Mouse (Mus musculus): Measurements from ENCODE around the gene 9030612E09Rik. TPM values are rescaled to one million over a fixed set of nuclear protein-coding genes. Genes with fewer than 3 reads are reported as not detected.
A peak's percentile ranks its signal among the peaks of the same experiment; 100 is the strongest.

Gene 9030612E09Rik
- total RNA-seq, 1 experiment = not detected

DNA sequence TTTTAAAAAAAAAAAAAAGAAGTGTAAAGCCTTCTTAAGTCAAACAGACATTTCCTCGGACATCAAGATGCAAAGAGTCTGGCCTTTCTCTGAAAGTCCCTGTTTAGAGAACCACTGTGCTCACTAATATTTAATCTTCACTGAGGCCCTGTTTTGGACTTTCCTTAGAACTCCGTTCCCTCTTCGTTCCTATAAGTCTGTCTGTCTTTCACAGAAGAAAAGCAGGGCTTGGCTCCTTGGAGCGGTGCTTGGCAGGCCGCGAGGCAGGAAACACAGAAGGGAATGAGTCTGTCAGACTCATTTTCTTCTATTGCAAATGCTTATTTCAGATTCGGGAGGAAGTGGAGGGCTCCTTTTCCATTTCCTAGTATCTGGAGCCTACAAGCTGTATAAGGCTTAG is 5.7 kb upstream of the 9030612E09Rik start:
- Histone ChIP-seq H3K9me3 (ENCODE audit: control insufficient read depth, insufficient read depth, low read depth, low read length) (no peaks in the 10 kb centered on the region), H3K36me3 (ENCODE audit: control insufficient read depth, insufficient read depth, low read length, poor library complexity, severe bottlenecking) (no peaks in the 10 kb centered on the region), H3K4me1 (ENCODE audit: control insufficient read depth in 2 of 2, insufficient read depth in 2 of 2, low read length in 2 of 2, poor library complexity in 1 of 2) (0 out of 4 replicates have a peak, but pooled peaks cover 0 to 2% of the 10 kb centered on the region in 2 experiments), H3K27ac (ENCODE audit: insufficient read depth, low read depth, low read length, poor library complexity, severe bottlenecking) (no peak overlapping the region), H3K4me3 (ENCODE audit: insufficient read depth in 1 of 2, low read depth in 1 of 2, low read length in 2 of 2, poor library complexity in 1 of 2, severe bottlenecking in 1 of 2) (no peak overlapping the region), H3K9ac (ENCODE audit: insufficient read depth, low read depth, low read length, poor library complexity, severe bottlenecking) (no peak overlapping the region)
- TF ChIP-seq MAFK (IDR thresholded peaks at IDR 0.05; ENCODE audit: insufficient read depth, low read depth, low read length) (no peak), ZNF384 (IDR thresholded peaks at IDR 0.05; ENCODE audit: low read depth, low read length) (no peak), HCFC1 (IDR thresholded peaks at IDR 0.05; ENCODE audit: borderline replicate concordance, insufficient read depth, low read length) (no peak), CHD2 (IDR thresholded peaks at IDR 0.05; ENCODE audit: low read depth, low read length) (no peak), ZC3H11A (IDR thresholded peaks at IDR 0.05; ENCODE audit: borderline replicate concordance, low read depth, low read length) (no peak)
- no peak for DNase-seq (ENCODE audit: low read depth, low spot score)
- in situ Hi-C loops (cut with MboI; ENCODE audit: low sequenced_read_pairs in 2 of 2, unreplicated experiment in 2 of 2) = no loop called here

GRCm38 (mm10) chr10:43171106-43171505 is 3.4 kb upstream of the 9030612E09Rik start:
- Histone ChIP-seq H3K27ac (ENCODE audit: insufficient read depth, low read depth, low read length, poor library complexity, severe bottlenecking) (no peak overlapping the region), H3K4me3 (ENCODE audit: insufficient read depth in 1 of 2, low read depth in 1 of 2, low read length in 2 of 2, poor library complexity in 1 of 2, severe bottlenecking in 1 of 2) (no peak overlapping the region), H3K36me3 (ENCODE audit: control insufficient read depth, insufficient read depth, low read length, poor library complexity, severe bottlenecking) (no peaks in the 10 kb centered on the region), H3K9me3 (ENCODE audit: control insufficient read depth, insufficient read depth, low read depth, low read length) (no peaks in the 10 kb centered on the region), H3K4me1 (ENCODE audit: control insufficient read depth in 2 of 2, insufficient read depth in 2 of 2, low read length in 2 of 2, poor library complexity in 1 of 2) (0 out of 4 replicates have a peak, but pooled peaks cover 0 to 6% of the 10 kb centered on the region in 2 experiments), H3K9ac (ENCODE audit: insufficient read depth, low read depth, low read length, poor library complexity, severe bottlenecking) (no peak overlapping the region)
- in situ Hi-C loops (cut with MboI; ENCODE audit: low sequenced_read_pairs in 2 of 2, unreplicated experiment in 2 of 2) = no loop called here
- no peak for TF ChIP-seq CHD2 (IDR thresholded peaks at IDR 0.05; ENCODE audit: low read depth, low read length)
- TF ChIP-seq ZNF384 (IDR thresholded peaks at IDR 0.05; ENCODE audit: low read depth, low read length) = no peak
- TF ChIP-seq ZC3H11A (IDR thresholded peaks at IDR 0.05; ENCODE audit: borderline replicate concordance, low read depth, low read length) = no peak
- TF ChIP-seq HCFC1 (IDR thresholded peaks at IDR 0.05; ENCODE audit: borderline replicate concordance, insufficient read depth, low read length) = no peak
- no peak for TF ChIP-seq MAFK (IDR thresholded peaks at IDR 0.05; ENCODE audit: insufficient read depth, low read depth, low read length)
- DNase-seq (ENCODE audit: low read depth, low spot score) = no peak

- no peak for TF ChIP-seq ZC3H11A (IDR thresholded peaks at IDR 0.05; ENCODE audit: borderline replicate concordance, low read depth, low read length)
- TF ChIP-seq MAFK (IDR thresholded peaks at IDR 0.05; ENCODE audit: insufficient read depth, low read depth, low read length) = no peak
- TF ChIP-seq CHD2 (IDR thresholded peaks at IDR 0.05; ENCODE audit: low read depth, low read length) = no peak
- no peak for TF ChIP-seq HCFC1 (IDR thresholded peaks at IDR 0.05; ENCODE audit: borderline replicate concordance, insufficient read depth, low read length)
- no peak for TF ChIP-seq ZNF384 (IDR thresholded peaks at IDR 0.05; ENCODE audit: low read depth, low read length)
- H3K4me3 ChIP-seq (ENCODE audit: insufficient read depth in 1 of 2, low read depth in 1 of 2, low read length in 2 of 2, poor library complexity in 1 of 2, severe bottlenecking in 1 of 2) = no peak overlapping the region
- H3K4me1 ChIP-seq (ENCODE audit: control insufficient read depth in 2 of 2, insufficient read depth in 2 of 2, low read length in 2 of 2, poor library complexity in 1 of 2) = 0 out of 4 replicates have a peak, but pooled peaks cover 0 to 6% of the 10 kb centered on the region in 2 experiments
- in situ Hi-C loops (cut with MboI; ENCODE audit: low sequenced_read_pairs in 2 of 2, unreplicated experiment in 2 of 2) = no loop called here
- H3K36me3 ChIP-seq (ENCODE audit: control insufficient read depth, insufficient read depth, low read length, poor library complexity, severe bottlenecking) = no peaks in the 10 kb centered on the region
- H3K9ac ChIP-seq (ENCODE audit: insufficient read depth, low read depth, low read length, poor library complexity, severe bottlenecking) = no peak overlapping the region
- no peak for DNase-seq (ENCODE audit: low read depth, low spot score)
- no peaks in the 10 kb centered on the region for H3K9me3 ChIP-seq (ENCODE audit: control insufficient read depth, insufficient read depth, low read depth, low read length)
- no peak overlapping the region for H3K27ac ChIP-seq (ENCODE audit: insufficient read depth, low read depth, low read length, poor library complexity, severe bottlenecking)
Observed at GRCm38 (mm10) chr10:43172066-43172465, 2.4 kb upstream of the 9030612E09Rik start.

GRCm38 (mm10) chr10:43172554-43172953 is 1.9 kb upstream of the 9030612E09Rik start:
- H3K4me1 ChIP-seq (ENCODE audit: control insufficient read depth in 2 of 2, insufficient read depth in 2 of 2, low read length in 2 of 2, poor library complexity in 1 of 2) = 0 out of 4 replicates have a peak, but pooled peaks cover 0 to 6% of the 10 kb centered on the region in 2 experiments
- no peaks in the 10 kb centered on the region for H3K36me3 ChIP-seq (ENCODE audit: control insufficient read depth, insufficient read depth, low read length, poor library complexity, severe bottlenecking)
- H3K4me3 ChIP-seq (ENCODE audit: insufficient read depth in 1 of 2, low read depth in 1 of 2, low read length in 2 of 2, poor library complexity in 1 of 2, severe bottlenecking in 1 of 2) = peak overlapping the region in 1 of 2 experiments; percentile 83; a peak in 1 of 4 replicates
- no peaks in the 10 kb centered on the region for H3K9me3 ChIP-seq (ENCODE audit: control insufficient read depth, insufficient read depth, low read depth, low read length)
- no peak for TF ChIP-seq HCFC1 (IDR thresholded peaks at IDR 0.05; ENCODE audit: borderline replicate concordance, insufficient read depth, low read length)
- no peak for TF ChIP-seq ZC3H11A (IDR thresholded peaks at IDR 0.05; ENCODE audit: borderline replicate concordance, low read depth, low read length)
- no peak for TF ChIP-seq ZNF384 (IDR thresholded peaks at IDR 0.05; ENCODE audit: low read depth, low read length)
- no peak for TF ChIP-seq CHD2 (IDR thresholded peaks at IDR 0.05; ENCODE audit: low read depth, low read length)
- TF ChIP-seq MAFK (IDR thresholded peaks at IDR 0.05; ENCODE audit: insufficient read depth, low read depth, low read length) = no peak
- DNase-seq (ENCODE audit: low read depth, low spot score) = no peak
- in situ Hi-C loops (cut with MboI; ENCODE audit: low sequenced_read_pairs in 2 of 2, unreplicated experiment in 2 of 2) = no loop called here
- no peak overlapping the region for H3K27ac ChIP-seq (ENCODE audit: insufficient read depth, low read depth, low read length, poor library complexity, severe bottlenecking)
- no peak overlapping the region for H3K9ac ChIP-seq (ENCODE audit: insufficient read depth, low read depth, low read length, poor library complexity, severe bottlenecking)

Data from ES-E14 (cell line).